Mouse (Mus musculus) liver, postnatal 0 days (tissue): Measurements from ENCODE around the gene Il10ra. TPM values are rescaled to one million over a fixed set of nuclear protein-coding genes. Genes with fewer than 3 reads are reported as not detected.

Experiments
- ATAC-seq: fragments of 200-750 bp; cut with Nextera tagmentation; 2 replicates; pipeline ENCODE4 v1.8.0; 2017; ENCODE audit warnings: mild to moderate bottlenecking, moderate library complexity
- DNase-seq: peaks from one replicate; pipeline ENCODE4 v3.0.0-alpha.2; 2016
- H3K27ac ChIP-seq: fragments of 300-500 bp; sonication (generic); 2 replicates; pipeline ENCODE4 v1.5.1; 2014; ENCODE audit warnings: antibody characterized with exemption, moderate library complexity, mild to moderate bottlenecking, low read depth
- H3K27me3 ChIP-seq: fragments of 300-500 bp; sonication (generic); 2 replicates; pipeline ENCODE4 v1.6.1; 2014; ENCODE audit warnings: low read length, control low read depth, mixed read lengths; ENCODE audit not compliant: insufficient read depth
- H3K36me3 ChIP-seq: fragments of 300-500 bp; sonication (generic); replicated peaks from 2 replicates; pipeline ENCODE4 v1.6.1; 2014; ENCODE audit warnings: mild to moderate bottlenecking, control low read depth, low read length, moderate library complexity, mixed read lengths; ENCODE audit not compliant: insufficient read depth
- H3K4me1 ChIP-seq: fragments of 300-500 bp; sonication (generic); 2 replicates; pipeline ENCODE4 v1.6.1; 2014; ENCODE audit warnings: antibody characterized with exemption, mild to moderate bottlenecking, control low read depth; ENCODE audit not compliant: insufficient read depth
- H3K4me2 ChIP-seq: fragments of 300-500 bp; sonication (generic); 2 replicates; pipeline ENCODE4 v1.6.1; 2014; ENCODE audit warnings: low read depth, mild to moderate bottlenecking, low read length, moderate library complexity, mixed read lengths
- H3K4me3 ChIP-seq: fragments of 300-500 bp; sonication (generic); 2 replicates; pipeline ENCODE4 v1.5.1; 2014; ENCODE audit warnings: low read depth, low read length
- H3K9ac ChIP-seq: fragments of 300-500 bp; sonication (generic); replicated peaks from 2 replicates; pipeline ENCODE4 v1.6.1; 2014; ENCODE audit warnings: mild to moderate bottlenecking, moderate library complexity
- H3K9me3 ChIP-seq: fragments of 300-500 bp; sonication (generic); 2 replicates; pipeline ENCODE4 v1.6.1; 2016; ENCODE audit warnings: mild to moderate bottlenecking, control low read depth, low read length, mixed read lengths
- CTCF ChIP-seq: sonication (generic); IDR thresholded peaks from 2 replicates; pipeline ENCODE4 v1.5.1; 2016; ENCODE audit warnings: antibody characterized with exemption, low read depth
- EP300 ChIP-seq: IDR thresholded peaks from 2 replicates; pipeline ENCODE4 v1.6.1; 2016; ENCODE audit warnings: antibody characterized with exemption, low read depth, mild to moderate bottlenecking
- whole genome bisulfite sequencing: fragments of 180-500 bp; shearing (Covaris S2); extraction: QIAGEN DNeasy Blood & Tissue Kit; methylation state at CpG from one replicate; pipeline ENCODE4 v1.1.7; 2014; ENCODE audit not compliant: insufficient replicate concordance; 5-methylcytosine and 5-hydroxymethylcytosine counted together
- polyA plus RNA-seq: library from polyadenylated mRNA; unstranded; fragments of >200 nt; fragmentation: Nextera tagmentation; extraction: Ambion mirVana; gene quantifications from 2 replicates; pipeline ENCODE4 v1.2.1, GENCODE M21; 2015

The Il10ra gene
- 2.4 and 2.7 TPM in 2 replicates for polyA plus RNA-seq

GRCm38 (mm10) chr9:45268597-45269325 lies at the start of gene Il10ra:
Il10ra (minus strand) TSS chr9:45269149.
- peak within 1 kb of the TSS; percentile 61 for H3K9ac ChIP-seq
- 3% methylated on average over 36 of the region's 36 CpGs for WGBS
- peak within 1 kb of the TSS; percentile 56 for H3K4me3 ChIP-seq
- no peak for TF ChIP-seq EP300
- TF ChIP-seq CTCF, result no peak
- peaks cover 14% of the 10 kb centered on the region for H3K27me3 ChIP-seq
- H3K9me3 ChIP-seq, result no peaks in the 10 kb centered on the region
- peak within 1 kb of the TSS; percentile 69 for H3K4me2 ChIP-seq
- peak within 1 kb of the TSS; percentile 73 for H3K27ac ChIP-seq
- H3K36me3 ChIP-seq, result peaks cover 6% of the 10 kb centered on the region; the same call in 1 of the 2 replicates
- DNase-seq (peak; percentile 59), ATAC-seq (peak; percentile 49; the same call in 1 of the 2 replicates)
- peaks cover 29% of the 10 kb centered on the region for H3K4me1 ChIP-seq

GRCm38 (mm10) chr9:45317635-45318034 lies 48.7 kb upstream of the Il10ra start:
- no peak overlapping the region for H3K27ac ChIP-seq
- no peak for DNase-seq
- ATAC-seq, result no peak
- no peak for TF ChIP-seq CTCF
- no peak for TF ChIP-seq EP300
- no peaks in the 10 kb centered on the region for H3K4me1 ChIP-seq
- no peak overlapping the region for H3K9ac ChIP-seq
- no peaks in the 10 kb centered on the region for H3K36me3 ChIP-seq
- H3K4me3 ChIP-seq, result no peak overlapping the region
- no peak overlapping the region for H3K4me2 ChIP-seq
- 0 out of 2 replicates have a peak, but pooled peaks cover 13% of the 10 kb centered on the region for H3K27me3 ChIP-seq
- no peaks in the 10 kb centered on the region for H3K9me3 ChIP-seq
- 82% methylated on average over 3 of the region's 3 CpGs for WGBS

GRCm38 (mm10) chr9:45313913-45314312 lies 45.0 kb upstream of the Il10ra start:
- Histone ChIP-seq H3K36me3 (no peaks in the 10 kb centered on the region), H3K27me3 (0 out of 2 replicates have a peak, but pooled peaks cover 12% of the 10 kb centered on the region), H3K4me3 (no peak overlapping the region), H3K9me3 (no peaks in the 10 kb centered on the region), H3K4me2 (no peak overlapping the region), H3K4me1 (no peaks in the 10 kb centered on the region), H3K9ac (no peak overlapping the region), H3K27ac (no peak overlapping the region)
- DNase-seq (no peak), ATAC-seq (no peak)
- no peak for TF ChIP-seq EP300
- no peak for TF ChIP-seq CTCF
- WGBS, result 43% methylated on average over 3 of the region's 3 CpGs

- no peak for TF ChIP-seq CTCF
- no peak for TF ChIP-seq EP300
- 0 out of 2 replicates have a peak, but pooled peaks cover 4% of the 10 kb centered on the region for H3K27me3 ChIP-seq
- H3K9ac ChIP-seq, result no peak overlapping the region
- 71% methylated on average over 6 of the region's 6 CpGs for WGBS
- H3K4me2 ChIP-seq, result no peak overlapping the region
- no peaks in the 10 kb centered on the region for H3K4me1 ChIP-seq
- H3K4me3 ChIP-seq, result no peak overlapping the region
- H3K36me3 ChIP-seq, result no peaks in the 10 kb centered on the region
- no peaks in the 10 kb centered on the region for H3K9me3 ChIP-seq
- H3K27ac ChIP-seq, result no peak overlapping the region
- no peak for ATAC-seq
- DNase-seq, result no peak
These were observed 42.9 kb upstream of the Il10ra start for GRCm38 (mm10) chr9:45311858-45312257.

GRCm38 (mm10) chr9:45308521-45308920 lies 39.6 kb upstream of the Il10ra start:
- Histone ChIP-seq H3K9ac (no peak overlapping the region), H3K4me2 (no peak overlapping the region), H3K27me3 (no peaks in the 10 kb centered on the region), H3K4me1 (no peaks in the 10 kb centered on the region), H3K36me3 (no peaks in the 10 kb centered on the region), H3K4me3 (no peak overlapping the region), H3K27ac (no peak overlapping the region), H3K9me3 (no peaks in the 10 kb centered on the region)
- 76% methylated on average over 5 of the region's 5 CpGs for WGBS
- ATAC-seq (no peak), DNase-seq (no peak)
- TF ChIP-seq CTCF, result no peak
- no peak for TF ChIP-seq EP300

- H3K4me1 ChIP-seq, result no peaks in the 10 kb centered on the region
- H3K36me3 ChIP-seq, result no peaks in the 10 kb centered on the region
- H3K9me3 ChIP-seq, result no peaks in the 10 kb centered on the region
- no peak overlapping the region for H3K9ac ChIP-seq
- DNase-seq (no peak), ATAC-seq (no peak)
- H3K27me3 ChIP-seq, result no peaks in the 10 kb centered on the region
- WGBS, result 76% methylated on average over 12 of the region's 12 CpGs
- no peak overlapping the region for H3K27ac ChIP-seq
- TF ChIP-seq CTCF, result no peak
- no peak overlapping the region for H3K4me3 ChIP-seq
- H3K4me2 ChIP-seq, result no peak overlapping the region
These were observed 37.9 kb upstream of the Il10ra start for GRCm38 (mm10) chr9:45306746-45307410.
